Mouse (Mus musculus): ENCODE results near the gene Pik3c2b. TPM values are rescaled to one million over a fixed set of nuclear protein-coding genes. Genes with fewer than 3 reads are reported as not detected.
A peak's percentile ranks its signal among the peaks of the same experiment; 100 is the strongest.

Gene Pik3c2b
- polyA plus RNA-seq, 1 experiment: 38.2 TPM

DNA sequence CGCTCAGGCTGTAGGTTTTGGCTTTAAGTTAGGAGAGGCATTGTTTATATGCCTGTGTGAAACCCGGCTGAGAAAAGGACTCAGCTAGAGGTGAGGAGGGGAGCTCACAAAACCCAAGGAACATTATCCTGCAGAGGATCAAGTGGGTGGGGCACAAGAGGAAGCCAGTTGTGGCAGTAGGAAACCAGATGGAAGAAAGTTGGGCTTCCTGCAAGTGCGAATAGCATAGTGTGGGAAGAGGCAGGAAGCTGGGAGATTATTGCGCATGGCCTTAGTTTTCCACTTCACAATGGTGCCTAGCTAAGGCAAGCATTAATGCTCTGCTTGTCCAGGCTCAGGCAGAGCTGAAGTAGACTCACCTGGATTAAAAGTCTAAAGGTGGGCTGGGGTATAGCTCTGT lies 15.2 kb downstream of the Pik3c2b start:
- WGBS: 73% methylated on average over 4 of the region's 4 CpGs
- Histone ChIP-seq H3K4me1 (ENCODE audit: control insufficient read depth, insufficient read depth, low read length) (peaks cover 13% of the 10 kb centered on the region), H3K27ac (ENCODE audit: insufficient read depth, low read depth, low read length) (no peak overlapping the region), H3K4me3 (ENCODE audit: insufficient read depth, low read depth, low read length) (no peak overlapping the region)
- no peak for TF ChIP-seq POLR2A (IDR thresholded peaks at IDR 0.05; ENCODE audit: insufficient read depth, low read depth, low read length)
- TF ChIP-seq CTCF (IDR thresholded peaks at IDR 0.05; ENCODE audit: insufficient read depth, low read depth, low read length): no peak

DNA sequence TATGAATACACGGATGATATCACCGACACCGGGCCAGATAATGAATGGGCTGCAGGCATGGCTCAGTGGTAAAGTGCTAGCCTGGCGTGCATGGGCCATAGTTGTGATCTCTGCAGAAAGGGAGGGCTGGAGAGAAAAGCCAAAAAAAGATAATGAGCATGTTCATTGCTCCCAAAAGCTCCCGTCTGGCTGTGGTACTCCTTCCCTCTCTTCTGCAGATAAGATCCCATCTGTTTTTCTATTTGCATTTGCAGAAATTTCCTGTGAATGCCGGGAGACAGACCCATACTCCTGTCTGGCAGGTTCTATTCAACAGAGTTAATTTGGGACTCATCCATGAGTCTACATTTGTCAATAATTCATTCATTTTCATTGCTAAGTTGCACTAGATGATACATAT lies 17.7 kb downstream of the Pik3c2b start:
- H3K4me1 ChIP-seq (ENCODE audit: control insufficient read depth, insufficient read depth, low read length): peaks cover 23% of the 10 kb centered on the region
- WGBS: 25% methylated on average over 6 of the region's 6 CpGs
- no peak overlapping the region for H3K4me3 ChIP-seq (ENCODE audit: insufficient read depth, low read depth, low read length)
- TF ChIP-seq POLR2A (IDR thresholded peaks at IDR 0.05; ENCODE audit: insufficient read depth, low read depth, low read length): no peak
- TF ChIP-seq CTCF (IDR thresholded peaks at IDR 0.05; ENCODE audit: insufficient read depth, low read depth, low read length): no peak
- H3K27ac ChIP-seq (ENCODE audit: insufficient read depth, low read depth, low read length): no peak overlapping the region

DNA sequence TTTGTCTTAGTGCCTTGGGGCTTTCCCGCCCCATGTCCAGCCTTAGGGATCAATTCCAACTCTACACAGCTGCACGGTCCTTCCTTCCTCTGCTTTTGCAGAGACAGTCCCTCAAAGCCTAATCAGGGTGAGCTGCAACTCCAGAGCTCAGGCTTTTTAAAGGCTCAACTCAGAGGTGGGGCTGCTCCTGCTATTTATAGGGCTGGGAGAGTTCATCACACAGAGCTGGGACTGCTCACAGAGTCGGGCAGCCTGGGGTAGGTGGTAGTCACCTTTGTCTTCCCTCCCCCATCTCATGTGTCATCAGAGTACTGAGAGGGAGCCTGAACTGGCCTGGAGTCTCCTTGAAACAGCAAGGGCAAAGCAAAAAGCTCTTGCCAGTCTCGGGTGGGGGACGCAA lies 22.8 kb downstream of the Pik3c2b start:
- peak overlapping the region; percentile 32 for H3K4me3 ChIP-seq (ENCODE audit: insufficient read depth, low read depth, low read length)
- peaks cover 63% of the 10 kb centered on the region for H3K4me1 ChIP-seq (ENCODE audit: control insufficient read depth, insufficient read depth, low read length)
- WGBS: 16% methylated on average over 5 of the region's 5 CpGs
- TF ChIP-seq POLR2A (IDR thresholded peaks at IDR 0.05; ENCODE audit: insufficient read depth, low read depth, low read length) (no peak), CTCF (IDR thresholded peaks at IDR 0.05; ENCODE audit: insufficient read depth, low read depth, low read length) (no peak)
- H3K27ac ChIP-seq (ENCODE audit: insufficient read depth, low read depth, low read length): peak overlapping the region; percentile 91

GRCm38 (mm10) chr1:133068669-133069274 lies 23.3 kb downstream of the Pik3c2b start:
- 39% methylated on average over 15 of the region's 15 CpGs for WGBS
- no peak for TF ChIP-seq POLR2A (IDR thresholded peaks at IDR 0.05; ENCODE audit: insufficient read depth, low read depth, low read length)
- no peak for TF ChIP-seq CTCF (IDR thresholded peaks at IDR 0.05; ENCODE audit: insufficient read depth, low read depth, low read length)

DNA sequence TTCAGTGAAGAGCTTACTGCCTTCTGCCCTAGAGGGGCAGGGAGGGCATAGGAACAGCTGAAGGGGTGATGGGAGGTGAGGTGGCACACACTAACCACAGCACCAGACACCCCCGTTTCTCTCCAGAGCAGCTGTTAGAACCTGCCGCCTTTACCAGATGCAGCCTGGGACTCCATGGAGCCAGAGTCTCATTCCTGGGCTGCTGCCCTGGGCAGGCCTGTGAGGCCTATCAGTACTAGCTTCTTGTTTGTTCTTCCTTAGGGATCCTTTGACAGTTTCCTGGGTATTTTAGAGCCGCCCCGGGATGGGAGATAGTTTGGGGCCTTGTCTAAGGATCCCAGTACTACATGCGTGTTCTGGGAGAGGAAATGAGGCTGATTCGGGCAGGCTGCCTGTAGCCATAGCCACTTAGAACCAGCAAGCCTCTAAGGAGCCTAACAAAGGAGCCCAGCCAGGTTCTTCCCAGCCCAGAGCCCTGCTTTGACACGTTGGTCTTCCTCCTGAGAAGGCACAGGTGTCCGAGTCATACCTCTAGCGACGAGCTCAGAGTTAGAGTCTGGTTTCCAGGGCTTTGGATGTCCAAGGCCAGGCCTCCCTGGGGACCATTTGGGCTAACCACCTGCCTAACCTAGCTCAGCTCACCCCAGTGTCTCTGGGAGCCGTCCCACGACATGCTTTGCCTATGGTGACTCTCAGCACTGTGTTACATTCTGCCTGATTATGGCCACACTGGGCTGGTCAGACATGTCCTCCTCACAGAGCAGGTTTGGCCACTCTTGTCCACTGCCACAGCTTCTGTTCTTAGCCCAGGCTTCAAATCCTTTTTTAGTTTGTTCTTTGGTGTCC lies 24.0 kb downstream of the Pik3c2b start:
- peaks cover 65% of the 10 kb centered on the region for H3K4me1 ChIP-seq (ENCODE audit: control insufficient read depth, insufficient read depth, low read length)
- peak overlapping the region; percentile 32 for H3K4me3 ChIP-seq (ENCODE audit: insufficient read depth, low read depth, low read length)
- no peak for TF ChIP-seq POLR2A (IDR thresholded peaks at IDR 0.05; ENCODE audit: insufficient read depth, low read depth, low read length)
- TF ChIP-seq CTCF (IDR thresholded peaks at IDR 0.05; ENCODE audit: insufficient read depth, low read depth, low read length): no peak
- H3K27ac ChIP-seq (ENCODE audit: insufficient read depth, low read depth, low read length): peak overlapping the region; percentile 91
- WGBS: 65% methylated on average over 12 of the region's 12 CpGs

More at GRCm38 (mm10) chr1:133068669-133069274, 23.3 kb downstream of the Pik3c2b start:
- peaks cover 68% of the 10 kb centered on the region for H3K4me1 ChIP-seq (ENCODE audit: control insufficient read depth, insufficient read depth, low read length)
- peak overlapping the region; percentile 91 for H3K27ac ChIP-seq (ENCODE audit: insufficient read depth, low read depth, low read length)
- peak overlapping the region; percentile 32 for H3K4me3 ChIP-seq (ENCODE audit: insufficient read depth, low read depth, low read length)

DNA sequence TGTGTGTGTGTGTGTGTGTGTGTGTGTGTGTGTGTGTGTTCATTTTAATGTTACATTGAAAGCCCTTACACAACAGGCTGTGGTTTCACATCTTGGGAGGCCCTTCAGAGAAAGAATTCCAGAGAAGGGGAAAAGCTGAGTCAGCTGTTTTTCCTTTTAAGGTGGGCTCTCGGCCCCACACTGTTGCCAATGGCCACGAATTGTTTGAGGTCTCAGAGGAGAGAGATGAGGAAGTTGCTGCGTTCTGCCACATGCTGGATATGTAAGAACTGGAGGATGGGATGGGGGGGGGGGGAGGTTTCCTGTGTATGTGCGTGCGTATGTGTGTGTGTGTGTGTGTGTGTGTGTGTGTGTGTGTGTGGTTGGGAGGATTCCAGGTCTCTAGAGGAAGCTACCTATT lies 24.7 kb downstream of the Pik3c2b start:
- peak overlapping the region; percentile 91; the same call in 1 of the 2 replicates for H3K27ac ChIP-seq (ENCODE audit: insufficient read depth, low read depth, low read length)
- peaks cover 65% of the 10 kb centered on the region for H3K4me1 ChIP-seq (ENCODE audit: control insufficient read depth, insufficient read depth, low read length)
- H3K4me3 ChIP-seq (ENCODE audit: insufficient read depth, low read depth, low read length): no peak overlapping the region
- 68% methylated on average over 5 of the region's 5 CpGs for WGBS
- TF ChIP-seq CTCF (IDR thresholded peaks at IDR 0.05; ENCODE audit: insufficient read depth, low read depth, low read length): no peak
- TF ChIP-seq POLR2A (IDR thresholded peaks at IDR 0.05; ENCODE audit: insufficient read depth, low read depth, low read length): no peak

DNA sequence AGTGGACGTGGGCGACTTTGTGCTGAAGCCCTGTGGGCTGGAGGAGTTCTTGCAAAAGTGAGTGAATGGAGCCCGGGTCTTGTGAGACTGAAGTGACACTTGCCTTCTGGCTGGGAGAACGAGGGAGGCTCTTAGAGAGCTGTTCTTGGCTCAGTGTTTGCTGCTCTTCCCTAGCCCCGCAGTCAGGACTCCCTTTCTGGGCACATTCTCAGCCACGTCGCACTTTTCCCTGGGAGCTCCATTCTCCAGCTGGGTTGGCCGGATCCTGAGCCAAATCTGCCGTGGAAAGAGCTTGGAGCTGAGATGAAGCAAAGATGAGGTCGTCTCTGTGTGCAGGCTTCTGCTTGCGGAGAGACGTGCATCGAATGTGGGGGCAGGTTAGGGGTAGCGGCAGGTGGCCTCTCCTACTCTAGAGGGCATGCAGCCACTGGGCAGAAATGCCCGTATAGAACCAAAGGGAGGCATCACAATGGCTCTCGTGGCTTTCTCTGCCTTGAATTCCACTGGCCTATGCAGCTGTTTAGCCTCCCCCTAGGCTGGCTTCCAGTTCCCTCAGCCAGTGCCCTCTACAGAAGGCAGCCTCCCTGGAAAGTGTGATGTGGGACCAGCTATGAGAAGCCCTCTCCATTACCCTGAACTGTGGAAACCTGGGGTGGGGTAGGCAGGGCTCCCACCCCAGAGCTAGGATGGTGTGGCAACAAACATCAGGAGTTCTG lies 26.4 kb downstream of the Pik3c2b start:
- Histone ChIP-seq H3K4me1 (ENCODE audit: control insufficient read depth, insufficient read depth, low read length) (peaks cover 57% of the 10 kb centered on the region), H3K4me3 (ENCODE audit: insufficient read depth, low read depth, low read length) (no peak overlapping the region), H3K27ac (ENCODE audit: insufficient read depth, low read depth, low read length) (peak overlapping the region; percentile 37; the same call in 1 of the 2 replicates)
- TF ChIP-seq POLR2A (IDR thresholded peaks at IDR 0.05; ENCODE audit: insufficient read depth, low read depth, low read length): no peak
- TF ChIP-seq CTCF (IDR thresholded peaks at IDR 0.05; ENCODE audit: insufficient read depth, low read depth, low read length): no peak
- 31% methylated on average over 16 of the region's 16 CpGs for WGBS

- Histone ChIP-seq H3K4me1 (ENCODE audit: control insufficient read depth, insufficient read depth, low read length) (peaks cover 48% of the 10 kb centered on the region), H3K27ac (ENCODE audit: insufficient read depth, low read depth, low read length) (no peak overlapping the region), H3K4me3 (ENCODE audit: insufficient read depth, low read depth, low read length) (no peak overlapping the region)
- TF ChIP-seq POLR2A (IDR thresholded peaks at IDR 0.05; ENCODE audit: insufficient read depth, low read depth, low read length) (no peak), CTCF (IDR thresholded peaks at IDR 0.05; ENCODE audit: insufficient read depth, low read depth, low read length) (no peak)
- WGBS: 84% methylated on average over 9 of the region's 9 CpGs
These were observed 27.9 kb downstream of the Pik3c2b start for GRCm38 (mm10) chr1:133073327-133073856.

Data from olfactory bulb, adult 2 months (tissue).